Mouse (Mus musculus) liver, embryonic 14.5 days (tissue): ENCODE results near the gene Opn1mw.

Experiments
- CTCF ChIP-seq: IDR thresholded peaks from 2 replicates; pipeline ENCODE4 v1.5.1; 2016; ENCODE audit warnings: antibody characterized with exemption, low read depth, control low read depth
- EP300 ChIP-seq: IDR thresholded peaks from 2 replicates; pipeline ENCODE4 v1.6.1; 2016; ENCODE audit warnings: antibody characterized with exemption, low read depth

- TF ChIP-seq CTCF (no peak), EP300 (no peak)
These were observed 32.1 kb upstream of the Opn1mw start for GRCm38 (mm10) chrX:74095130-74095529.
